Mouse (Mus musculus): Measurements from ENCODE around the gene Gm9376.

The Gm9376 gene

DNA sequence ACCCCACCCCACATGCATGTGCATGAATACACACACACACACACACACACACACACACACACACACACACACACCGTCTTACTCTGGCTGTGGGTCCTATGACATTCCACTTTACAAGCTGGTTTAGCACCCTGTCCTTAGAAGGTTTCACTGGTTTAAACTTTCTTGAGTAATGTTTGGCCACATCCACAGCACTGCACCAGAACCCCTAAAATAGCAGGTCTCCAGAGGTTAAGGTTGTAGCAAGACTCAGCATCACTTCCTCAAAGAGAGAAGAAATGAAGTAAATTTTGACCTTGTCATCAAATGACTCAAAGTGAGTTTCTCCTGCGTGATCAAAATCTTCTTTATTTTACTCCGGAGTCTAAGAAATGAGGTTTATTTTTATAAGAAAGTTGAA lies 15.5 kb downstream of the Gm9376 start:
- no peak for DNase-seq (ENCODE audit: low read depth, low spot score)

DNA sequence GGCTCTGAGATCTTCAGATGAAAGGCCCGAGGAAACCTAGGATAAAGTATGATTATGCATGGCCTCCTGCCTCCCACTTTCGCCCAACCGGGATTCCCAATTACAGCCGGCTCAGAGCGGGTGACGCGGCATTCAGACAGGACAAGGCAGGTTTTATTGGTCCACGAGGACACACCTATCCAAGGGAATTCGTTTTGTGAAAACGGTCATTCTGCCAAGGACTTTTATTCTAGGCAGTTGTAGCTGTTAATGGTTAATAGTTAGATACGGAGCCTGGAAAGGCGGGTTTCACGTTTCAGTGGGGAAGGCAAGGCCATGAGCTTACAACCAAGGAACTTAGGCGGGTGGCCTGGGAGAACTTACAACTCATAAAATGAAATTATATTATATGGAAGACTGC lies 16.2 kb downstream of the Gm9376 start:
- no peak for DNase-seq (ENCODE audit: low read depth, low spot score)

DNA sequence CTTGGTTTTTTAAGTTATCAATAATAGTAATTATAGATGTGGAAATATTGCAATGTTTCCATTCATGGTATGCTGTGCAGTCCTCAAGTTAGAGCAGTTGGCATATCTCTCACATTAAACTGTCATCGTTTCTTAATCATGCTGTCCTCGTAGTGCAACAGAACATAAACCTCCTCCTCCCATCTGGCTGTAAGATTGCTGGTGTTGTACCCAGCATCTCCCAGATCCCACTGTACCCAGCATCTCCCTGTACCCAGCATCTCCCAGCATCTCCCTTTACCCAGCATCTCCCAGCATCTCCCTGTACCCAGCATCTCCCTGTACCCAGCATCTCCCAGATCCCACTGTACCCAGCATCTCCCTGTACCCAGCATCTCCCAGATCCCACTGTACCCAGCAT lies 19.3 kb downstream of the Gm9376 start:
- no peak for DNase-seq (ENCODE audit: low read depth, low spot score)

DNA sequence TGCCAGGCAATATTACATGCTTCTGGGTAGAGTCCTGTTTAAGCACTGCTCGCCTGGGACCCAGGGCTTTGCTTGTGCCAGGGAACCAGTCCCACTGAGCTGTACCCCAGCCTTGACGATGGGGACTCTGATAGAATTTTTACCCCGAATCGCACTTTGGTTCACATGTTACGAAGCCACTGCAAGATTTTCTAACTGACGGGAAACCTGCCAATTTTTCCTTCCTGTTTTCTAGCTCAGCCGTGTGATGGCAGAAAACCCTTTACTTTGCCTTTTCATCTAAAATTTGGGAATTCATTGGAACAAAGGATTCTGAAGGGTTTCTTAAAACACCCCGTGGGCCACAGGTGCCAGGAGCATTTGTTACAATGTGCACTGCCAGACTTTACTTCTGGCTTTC lies 22.4 kb downstream of the Gm9376 start:
- DNase-seq (ENCODE audit: low read depth, low spot score), result no peak

DNA sequence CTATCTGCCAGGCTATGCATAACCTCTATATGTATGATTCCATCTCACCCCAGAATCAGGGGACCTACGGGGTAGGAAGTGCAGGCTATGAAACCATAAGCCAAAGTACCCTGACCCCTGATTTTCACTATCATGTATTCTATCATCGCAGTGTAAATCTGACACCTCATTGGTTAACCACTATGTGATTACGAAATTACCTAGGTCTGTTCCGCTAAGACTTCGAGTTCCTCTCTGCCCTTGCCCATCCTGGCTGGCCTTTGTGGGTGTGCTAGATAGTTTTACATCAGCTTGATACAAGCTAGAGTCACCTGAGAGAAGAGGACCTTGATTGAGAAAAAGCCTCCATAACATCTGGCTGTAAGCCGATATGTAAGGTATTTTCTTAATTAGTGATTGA lies 23.2 kb downstream of the Gm9376 start:
- DNase-seq (ENCODE audit: low read depth, low spot score), result no peak

DNA sequence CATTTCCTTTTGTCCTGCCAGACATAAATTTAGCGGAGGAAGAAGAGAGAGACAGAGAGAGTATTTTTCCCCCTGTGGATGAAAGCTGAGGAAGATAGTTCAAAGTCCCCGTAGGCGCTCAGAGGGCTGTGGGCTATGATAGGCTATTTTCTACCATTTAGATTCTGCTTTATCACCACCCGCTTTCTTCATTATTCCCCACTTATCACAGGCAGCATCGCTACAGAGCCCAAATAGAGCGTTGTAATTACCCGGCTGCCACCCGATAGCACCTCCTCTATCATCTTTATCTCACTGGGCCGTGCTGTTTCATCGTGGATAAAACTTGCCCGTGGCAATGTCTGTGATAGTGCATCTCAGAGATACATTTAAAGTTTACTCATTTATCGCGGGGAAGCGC lies 35.8 kb downstream of the Gm9376 start:
- DNase-seq (ENCODE audit: low read depth, low spot score), result no peak

DNA sequence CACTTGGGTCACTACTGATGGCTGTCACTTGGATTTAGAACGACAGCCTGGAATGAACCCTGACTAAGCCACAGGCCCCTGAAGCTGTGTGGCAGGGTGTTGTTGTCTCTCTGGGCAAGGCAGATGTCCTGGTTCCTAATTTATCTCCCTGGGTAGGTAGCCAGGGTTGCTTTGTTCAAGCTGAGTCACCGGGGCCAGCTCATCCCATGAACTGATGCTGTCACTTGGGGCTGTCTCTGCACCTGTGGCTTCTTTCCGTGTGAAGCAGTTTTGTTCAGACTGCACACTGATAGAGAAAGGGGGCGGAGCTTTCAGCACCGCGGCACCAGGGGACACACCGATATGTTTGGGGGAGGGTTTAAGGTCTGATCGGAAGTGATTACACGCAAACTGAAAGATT lies 37.8 kb downstream of the Gm9376 start:
- DNase-seq (ENCODE audit: low read depth, low spot score), result no peak

DNA sequence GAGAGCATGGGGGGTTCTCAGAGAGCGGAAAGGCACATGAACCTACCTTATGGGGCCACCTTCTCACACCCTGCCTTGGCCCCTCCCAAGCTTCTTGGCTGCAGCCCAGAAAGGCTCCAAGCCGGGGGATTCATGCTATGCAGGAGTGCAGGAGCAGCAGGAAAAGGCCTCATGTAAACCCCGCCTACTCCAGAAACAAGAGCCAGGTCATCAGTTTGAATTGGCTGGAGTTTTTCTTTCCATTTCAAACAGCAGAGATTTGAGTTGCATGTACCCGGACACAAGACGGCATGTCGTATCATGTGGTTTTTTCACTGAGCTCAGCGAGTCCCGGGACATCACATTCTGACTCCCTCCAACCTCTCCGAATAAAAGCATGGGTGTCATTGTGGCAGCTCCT lies 39.2 kb downstream of the Gm9376 start:
- no peak for DNase-seq (ENCODE audit: low read depth, low spot score)

DNA sequence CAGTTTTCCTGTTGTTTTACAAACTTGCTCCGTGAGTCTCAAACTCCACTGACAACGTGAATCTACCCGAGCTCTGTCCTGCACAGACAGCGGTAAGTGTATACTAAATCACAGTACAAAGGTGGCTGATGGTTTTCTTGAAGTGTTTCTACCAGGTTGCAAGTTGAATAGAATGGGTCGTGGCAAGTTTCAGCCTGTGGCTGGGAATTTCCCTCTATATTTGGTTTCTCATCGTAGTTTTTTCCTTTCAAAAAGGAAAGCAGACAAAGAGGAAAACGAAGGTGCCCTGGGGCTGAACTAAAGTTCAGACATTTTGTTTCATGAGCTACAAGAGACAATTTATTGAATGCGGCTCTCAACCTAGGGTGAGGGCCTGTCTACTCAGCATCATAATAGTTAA lies 40.3 kb downstream of the Gm9376 start:
- no peak for DNase-seq (ENCODE audit: low read depth, low spot score)

DNA sequence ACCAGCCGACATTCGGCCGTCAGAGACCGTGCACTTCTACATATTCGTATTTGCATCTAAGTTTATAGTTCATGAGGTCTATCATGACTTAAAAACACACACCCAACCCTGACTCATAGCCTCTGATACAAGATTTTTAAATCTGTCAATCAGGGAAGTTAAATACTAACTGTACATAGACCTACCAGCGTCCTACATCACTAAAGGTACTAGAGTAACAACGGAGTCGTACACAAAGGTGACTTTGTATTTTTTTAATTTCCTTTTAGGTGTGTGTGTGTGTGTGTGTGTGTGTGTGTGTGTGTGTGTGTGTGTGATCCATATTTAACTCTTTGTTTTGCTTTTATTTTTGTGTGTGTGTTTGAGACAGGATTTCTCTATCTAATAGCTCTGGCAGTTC lies 44.9 kb downstream of the Gm9376 start:
- DNase-seq (ENCODE audit: low read depth, low spot score), result no peak

DNA sequence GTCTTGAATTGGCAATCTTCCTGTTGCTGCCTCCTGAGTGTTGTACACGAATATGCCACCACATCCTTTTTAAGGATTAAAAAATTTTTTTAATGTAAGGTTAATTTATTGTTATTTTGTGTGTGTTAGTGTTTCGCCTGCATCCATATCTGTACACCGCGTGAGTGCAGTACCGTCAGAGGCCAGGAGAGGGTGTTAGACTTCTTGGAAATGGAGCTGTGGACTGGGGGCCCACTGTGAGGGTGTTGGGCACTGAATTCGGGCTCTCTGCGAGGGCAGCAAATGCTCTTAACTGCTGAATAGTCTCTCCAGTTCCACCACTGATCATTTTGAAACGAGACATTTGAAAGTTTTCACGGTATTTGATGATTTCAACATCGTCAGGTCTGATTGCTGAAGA lies 45.9 kb downstream of the Gm9376 start:
- no peak for DNase-seq (ENCODE audit: low read depth, low spot score)

DNA sequence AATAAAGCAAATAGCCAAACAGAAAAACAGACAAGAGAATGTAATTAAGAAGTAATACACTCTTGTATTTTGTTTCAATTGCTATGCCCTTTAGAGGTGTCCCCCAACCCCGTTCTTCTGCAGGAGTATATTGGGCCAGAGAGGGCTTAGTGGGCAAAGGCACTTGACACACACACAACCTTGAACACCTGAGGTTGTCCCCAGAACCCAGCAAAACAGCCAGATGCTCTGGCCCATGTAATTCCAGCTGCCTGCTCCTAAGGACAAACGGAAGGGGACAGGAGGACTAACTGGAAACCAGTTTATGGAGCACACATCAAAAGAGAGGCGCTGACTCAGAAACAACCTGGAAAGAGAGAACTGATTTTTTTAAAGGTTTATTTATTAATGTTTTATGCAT lies 47.2 kb downstream of the Gm9376 start:
- DNase-seq (ENCODE audit: low read depth, low spot score), result no peak

DNA sequence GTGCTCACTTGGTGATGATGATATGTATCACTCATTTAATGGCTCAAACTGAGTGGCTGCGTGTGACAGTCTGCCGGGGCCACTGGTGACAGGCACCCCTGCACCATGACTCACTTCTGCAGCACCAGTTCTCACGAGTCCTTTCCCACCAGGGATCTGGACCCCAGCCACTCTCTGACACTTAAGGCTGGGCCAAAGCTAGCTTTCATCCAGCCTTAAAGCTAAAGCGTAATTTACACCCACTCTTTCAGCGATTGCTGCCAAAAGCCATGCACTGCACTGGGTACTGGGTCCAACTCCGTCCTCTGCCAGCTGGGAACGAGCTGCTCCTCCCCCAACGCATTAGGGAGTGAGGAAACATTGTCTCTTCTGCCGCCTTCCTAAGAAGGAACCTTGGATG lies 50.5 kb downstream of the Gm9376 start:
- DNase-seq (ENCODE audit: low read depth, low spot score), result no peak
